Mouse (Mus musculus) E14TG2a.4 (cell line): Measurements from ENCODE around the gene Nln.

ENCODE experiments used
- H3K27me3 ChIP-seq: 2 replicates; pipeline ENCODE4 v1.6.1; 2014; ENCODE audit warnings: low read length, control low read depth; ENCODE audit not compliant: insufficient read depth
- H3K36me3 ChIP-seq: 2 replicates; pipeline ENCODE4 v1.6.1; 2014; ENCODE audit warnings: low read length, control low read depth; ENCODE audit not compliant: insufficient read depth
- H3K4me1 ChIP-seq: replicated peaks from 2 replicates; pipeline ENCODE4 v1.6.1; 2014; ENCODE audit warnings: low read depth, low read length, control low read depth
- H3K4me3 ChIP-seq: replicated peaks from 2 replicates; pipeline ENCODE4 v1.5.1; 2014; ENCODE audit warnings: mild to moderate bottlenecking, low read length
- H3K9me3 ChIP-seq: 2 replicates; pipeline ENCODE4 v1.6.1; 2014; ENCODE audit warnings: low read length, control low read depth
- CTCF ChIP-seq: conservative IDR thresholded peaks from 2 replicates; pipeline ENCODE4 v1.5.1; 2014; ENCODE audit warnings: low read length
- NANOG ChIP-seq: IDR thresholded peaks from 2 replicates; pipeline ENCODE4 v1.6.1; 2014; ENCODE audit warnings: borderline replicate concordance, low read length, mixed read lengths
- POU5F1 ChIP-seq: IDR thresholded peaks from 2 replicates; pipeline ENCODE4 v1.6.1; 2014; ENCODE audit warnings: low read length, borderline replicate concordance

Gene Nln

GRCm38 (mm10) chr13:104036494-104037290, 72.7 kb downstream of the Nln start:
- peaks cover 71% of the 10 kb centered on the region for H3K36me3 ChIP-seq
- TF ChIP-seq NANOG (no peak), CTCF (no peak), POU5F1 (no peak)
- H3K27me3 ChIP-seq, result no peaks in the 10 kb centered on the region
- H3K9me3 ChIP-seq, result no peaks in the 10 kb centered on the region
- no peak overlapping the region for H3K4me3 ChIP-seq
- H3K4me1 ChIP-seq, result peaks cover 39% of the 10 kb centered on the region

- H3K9me3 ChIP-seq, result no peaks in the 10 kb centered on the region
- H3K27me3 ChIP-seq, result no peaks in the 10 kb centered on the region
- H3K36me3 ChIP-seq, result peaks cover 71% of the 10 kb centered on the region
- TF ChIP-seq POU5F1 (no peak), CTCF (no peak), NANOG (no peak)
- H3K4me3 ChIP-seq, result no peak overlapping the region
- H3K4me1 ChIP-seq, result peaks cover 40% of the 10 kb centered on the region
Observed at GRCm38 (mm10) chr13:104035651-104036050, 73.8 kb downstream of the Nln start.

GRCm38 (mm10) chr13:104034854-104035253, 74.6 kb downstream of the Nln start:
- TF ChIP-seq CTCF, result no peak
- no peak for TF ChIP-seq NANOG
- no peak for TF ChIP-seq POU5F1
- no peaks in the 10 kb centered on the region for H3K27me3 ChIP-seq
- peaks cover 68% of the 10 kb centered on the region for H3K36me3 ChIP-seq
- H3K4me1 ChIP-seq, result peaks cover 45% of the 10 kb centered on the region
- no peak overlapping the region for H3K4me3 ChIP-seq
- H3K9me3 ChIP-seq, result no peaks in the 10 kb centered on the region

- Histone ChIP-seq H3K9me3 (no peaks in the 10 kb centered on the region), H3K27me3 (no peaks in the 10 kb centered on the region), H3K4me1 (peaks cover 53% of the 10 kb centered on the region), H3K4me3 (no peak overlapping the region), H3K36me3 (peaks cover 60% of the 10 kb centered on the region)
- TF ChIP-seq NANOG (no peak), POU5F1 (no peak), CTCF (no peak)
Observed at GRCm38 (mm10) chr13:104032620-104033133, 76.7 kb downstream of the Nln start.

- peaks cover 54% of the 10 kb centered on the region for H3K36me3 ChIP-seq
- no peaks in the 10 kb centered on the region for H3K27me3 ChIP-seq
- no peak for TF ChIP-seq POU5F1
- TF ChIP-seq NANOG, result no peak
- TF ChIP-seq CTCF, result no peak
- H3K4me1 ChIP-seq, result peaks cover 47% of the 10 kb centered on the region
- no peaks in the 10 kb centered on the region for H3K9me3 ChIP-seq
- H3K4me3 ChIP-seq, result no peak overlapping the region
Observed at GRCm38 (mm10) chr13:104031821-104032331, 77.5 kb downstream of the Nln start.

GRCm38 (mm10) chr13:104030956-104031355, 78.5 kb downstream of the Nln start:
- H3K27me3 ChIP-seq, result no peaks in the 10 kb centered on the region
- H3K36me3 ChIP-seq, result peaks cover 50% of the 10 kb centered on the region
- H3K9me3 ChIP-seq, result no peaks in the 10 kb centered on the region
- H3K4me3 ChIP-seq, result no peak overlapping the region
- no peak for TF ChIP-seq POU5F1
- no peak for TF ChIP-seq NANOG
- TF ChIP-seq CTCF, result no peak
- H3K4me1 ChIP-seq, result peaks cover 41% of the 10 kb centered on the region

- H3K27me3 ChIP-seq, result no peaks in the 10 kb centered on the region
- TF ChIP-seq NANOG, result no peak
- TF ChIP-seq CTCF, result no peak
- TF ChIP-seq POU5F1, result no peak
- H3K4me3 ChIP-seq, result no peak overlapping the region
- H3K36me3 ChIP-seq, result peaks cover 36% of the 10 kb centered on the region
- H3K4me1 ChIP-seq, result peaks cover 37% of the 10 kb centered on the region
- no peaks in the 10 kb centered on the region for H3K9me3 ChIP-seq
Observed at GRCm38 (mm10) chr13:104029511-104029910, 79.9 kb downstream of the Nln start.

- peaks cover 32% of the 10 kb centered on the region for H3K36me3 ChIP-seq
- no peaks in the 10 kb centered on the region for H3K9me3 ChIP-seq
- H3K4me3 ChIP-seq, result no peak overlapping the region
- H3K4me1 ChIP-seq, result peaks cover 33% of the 10 kb centered on the region
- TF ChIP-seq CTCF, result no peak
- TF ChIP-seq POU5F1, result no peak
- no peak for TF ChIP-seq NANOG
- H3K27me3 ChIP-seq, result no peaks in the 10 kb centered on the region
Observed at GRCm38 (mm10) chr13:104029089-104029488, 80.3 kb downstream of the Nln start.

- Histone ChIP-seq H3K4me1 (peaks cover 13% of the 10 kb centered on the region), H3K36me3 (peaks cover 22% of the 10 kb centered on the region), H3K4me3 (no peak overlapping the region), H3K9me3 (no peaks in the 10 kb centered on the region), H3K27me3 (no peaks in the 10 kb centered on the region)
- TF ChIP-seq CTCF (no peak), NANOG (no peak), POU5F1 (no peak)
Observed at GRCm38 (mm10) chr13:104026525-104026924, 82.9 kb downstream of the Nln start.
